Mouse (Mus musculus): ENCODE results near the gene C130050O18Rik. TPM values are rescaled to one million over a fixed set of nuclear protein-coding genes. Genes with fewer than 3 reads are reported as not detected.
A peak's percentile ranks its signal among the peaks of the same experiment; 100 is the strongest.

The C130050O18Rik gene
- polyA plus RNA-seq, 1 experiment from 2014 or later = 0.17 TPM

DNA sequence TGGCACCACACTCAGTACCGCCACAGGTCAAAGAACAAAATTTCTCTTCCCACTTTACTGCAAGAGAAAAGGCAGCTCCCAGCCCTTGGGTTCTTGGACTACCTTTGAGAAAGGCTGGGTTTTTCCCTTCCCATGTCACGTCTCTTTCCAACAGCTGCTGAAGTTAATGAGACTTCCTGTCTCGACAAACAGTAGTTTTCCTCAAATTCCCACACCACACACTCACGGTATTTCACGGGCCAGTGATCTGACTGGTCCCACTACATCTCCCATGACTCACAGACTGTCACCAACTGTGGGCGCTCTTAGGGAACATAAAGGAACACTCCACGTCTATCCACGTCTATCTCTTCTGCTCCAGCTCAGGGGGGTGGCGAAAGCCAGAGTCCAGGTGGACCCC is 20.1 kb downstream of the C130050O18Rik start:
- Histone ChIP-seq H3K27ac (ENCODE audit: low read depth, low read length) (no peak overlapping the region), H3K36me3 (ENCODE audit: control insufficient read depth, insufficient read depth, low read length) (no peaks in the 10 kb centered on the region), H3K4me3 (ENCODE audit: low read depth, low read length) (no peak overlapping the region), H3K9ac (replicated peaks; ENCODE audit: low read depth, low read length) (no peak overlapping the region), H3K9me3 (ENCODE audit: control insufficient read depth, low read length) (no peaks in the 10 kb centered on the region), H3K27me3 (ENCODE audit: control insufficient read depth, insufficient read depth, low read length) (no peaks in the 10 kb centered on the region), H3K4me1 (ENCODE audit: control insufficient read depth, insufficient read depth, low read length) (peaks cover 26% of the 10 kb centered on the region), H3K4me2 (ENCODE audit: low read depth, low read length) (no peak overlapping the region)
- WGBS = 80% methylated on average over 9 of the region's 9 CpGs
- no peak for ATAC-seq (ENCODE audit: low read depth)

DNA sequence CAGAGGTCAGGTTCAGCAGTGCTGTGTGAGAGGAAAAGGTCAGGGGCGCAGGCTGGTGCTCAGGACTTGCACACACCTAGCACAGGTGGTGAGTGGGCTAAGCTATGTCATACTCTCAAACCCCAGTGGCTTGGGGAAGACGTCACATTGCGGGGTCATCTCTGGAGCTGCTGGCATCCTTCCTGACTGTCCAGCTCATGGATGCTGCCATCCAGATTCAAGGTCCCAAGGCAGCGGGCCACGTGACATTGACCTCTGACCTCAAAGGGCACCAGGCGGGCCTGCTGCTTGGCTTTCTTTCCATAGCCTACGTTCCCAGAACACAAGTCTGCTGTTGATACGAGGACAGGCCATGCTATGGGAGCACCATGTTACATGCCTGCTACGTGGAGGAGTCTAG is 21.9 kb downstream of the C130050O18Rik start:
- Histone ChIP-seq H3K27me3 (ENCODE audit: control insufficient read depth, insufficient read depth, low read length) (no peaks in the 10 kb centered on the region), H3K9me3 (ENCODE audit: control insufficient read depth, low read length) (no peaks in the 10 kb centered on the region), H3K9ac (replicated peaks; ENCODE audit: low read depth, low read length) (no peak overlapping the region), H3K4me2 (ENCODE audit: low read depth, low read length) (no peak overlapping the region), H3K27ac (ENCODE audit: low read depth, low read length) (no peak overlapping the region), H3K36me3 (ENCODE audit: control insufficient read depth, insufficient read depth, low read length) (no peaks in the 10 kb centered on the region), H3K4me1 (ENCODE audit: control insufficient read depth, insufficient read depth, low read length) (peaks cover 40% of the 10 kb centered on the region), H3K4me3 (ENCODE audit: low read depth, low read length) (no peak overlapping the region)
- ATAC-seq (ENCODE audit: low read depth) = no peak
- WGBS = 91% methylated on average over 9 of the region's 9 CpGs

DNA sequence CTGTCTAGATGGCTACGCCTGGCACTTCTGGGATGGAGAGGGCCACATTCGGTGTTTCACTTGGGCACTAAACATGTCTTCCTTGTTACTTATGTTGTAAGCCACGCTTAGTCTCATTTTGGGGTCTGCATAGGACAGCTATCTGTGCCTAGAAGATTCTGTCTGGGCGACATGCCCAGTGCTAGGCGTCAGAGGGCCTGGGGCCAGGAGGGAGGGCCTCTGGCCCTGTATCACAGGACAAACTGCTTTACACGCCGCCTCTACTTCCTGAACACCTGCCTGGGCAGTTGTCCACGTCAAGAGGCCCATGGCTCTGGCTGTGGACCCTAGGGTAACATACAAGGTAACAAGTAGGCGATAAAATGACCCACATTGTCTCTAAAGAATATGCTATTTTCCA is 22.9 kb downstream of the C130050O18Rik start:
- WGBS = 78% methylated on average over 9 of the region's 9 CpGs
- Histone ChIP-seq H3K4me1 (ENCODE audit: control insufficient read depth, insufficient read depth, low read length) (peaks cover 42% of the 10 kb centered on the region), H3K9ac (replicated peaks; ENCODE audit: low read depth, low read length) (no peak overlapping the region), H3K36me3 (ENCODE audit: control insufficient read depth, insufficient read depth, low read length) (no peaks in the 10 kb centered on the region), H3K4me2 (ENCODE audit: low read depth, low read length) (no peak overlapping the region), H3K27me3 (ENCODE audit: control insufficient read depth, insufficient read depth, low read length) (no peaks in the 10 kb centered on the region), H3K4me3 (ENCODE audit: low read depth, low read length) (no peak overlapping the region), H3K27ac (ENCODE audit: low read depth, low read length) (no peak overlapping the region), H3K9me3 (ENCODE audit: control insufficient read depth, low read length) (no peaks in the 10 kb centered on the region)
- no peak for ATAC-seq (ENCODE audit: low read depth)

DNA sequence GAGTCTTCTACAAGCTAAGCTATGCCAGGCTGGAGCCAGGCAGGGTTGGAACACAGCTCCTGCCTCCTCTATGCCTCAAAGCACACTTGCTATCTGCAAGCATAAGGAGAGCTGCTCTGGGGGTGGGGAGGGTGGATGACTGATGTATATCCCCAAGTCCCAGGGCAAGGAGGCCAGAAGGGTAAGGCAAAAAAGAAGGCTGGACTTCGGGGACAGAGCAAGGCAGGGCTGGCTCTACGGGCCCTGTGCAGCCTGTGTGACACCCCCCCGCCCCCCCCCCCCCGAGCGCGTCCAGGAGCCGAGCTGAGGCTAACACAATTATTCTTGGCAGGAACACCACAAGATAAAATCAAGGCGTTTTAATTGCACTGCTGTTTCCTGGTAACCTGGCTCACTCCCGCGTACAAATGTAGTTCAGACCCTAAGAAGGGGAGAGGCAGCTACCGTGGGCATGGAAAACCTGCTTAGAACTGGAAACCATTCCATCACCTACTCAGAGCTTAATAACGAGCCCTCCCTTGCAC is 24.8 kb downstream of the C130050O18Rik start:
- peak overlapping the region; percentile 52 for H3K27ac ChIP-seq (ENCODE audit: low read depth, low read length)
- H3K27me3 ChIP-seq (ENCODE audit: control insufficient read depth, insufficient read depth, low read length) = no peaks in the 10 kb centered on the region
- no peak overlapping the region for H3K4me2 ChIP-seq (ENCODE audit: low read depth, low read length)
- H3K9me3 ChIP-seq (ENCODE audit: control insufficient read depth, low read length) = no peaks in the 10 kb centered on the region
- no peak for ATAC-seq (ENCODE audit: low read depth)
- H3K4me1 ChIP-seq (ENCODE audit: control insufficient read depth, insufficient read depth, low read length) = peaks cover 49% of the 10 kb centered on the region
- H3K9ac ChIP-seq (replicated peaks; ENCODE audit: low read depth, low read length) = no peak overlapping the region
- no peak overlapping the region for H3K4me3 ChIP-seq (ENCODE audit: low read depth, low read length)
- WGBS = 22% methylated on average over 11 of the region's 12 CpGs
- no peaks in the 10 kb centered on the region for H3K36me3 ChIP-seq (ENCODE audit: control insufficient read depth, insufficient read depth, low read length)

- ATAC-seq (ENCODE audit: low read depth) = no peak
- H3K4me1 ChIP-seq (ENCODE audit: control insufficient read depth, insufficient read depth, low read length) = peaks cover 56% of the 10 kb centered on the region
- no peaks in the 10 kb centered on the region for H3K36me3 ChIP-seq (ENCODE audit: control insufficient read depth, insufficient read depth, low read length)
- 45% methylated on average over 6 of the region's 6 CpGs for WGBS
- H3K27me3 ChIP-seq (ENCODE audit: control insufficient read depth, insufficient read depth, low read length) = no peaks in the 10 kb centered on the region
- no peak overlapping the region for H3K4me3 ChIP-seq (ENCODE audit: low read depth, low read length)
- H3K27ac ChIP-seq (ENCODE audit: low read depth, low read length) = 0 out of 2 replicates have a peak overlapping the region, but pooled peaks have one; percentile 46
- H3K4me2 ChIP-seq (ENCODE audit: low read depth, low read length) = no peak overlapping the region
- no peaks in the 10 kb centered on the region for H3K9me3 ChIP-seq (ENCODE audit: control insufficient read depth, low read length)
- no peak overlapping the region for H3K9ac ChIP-seq (replicated peaks; ENCODE audit: low read depth, low read length)
Measured at GRCm38 (mm10) chr5:139432333-139432732, 27.3 kb downstream of the C130050O18Rik start.

GRCm38 (mm10) chr5:139432747-139433508 is 27.8 kb downstream of the C130050O18Rik start:
- Histone ChIP-seq H3K4me1 (ENCODE audit: control insufficient read depth, insufficient read depth, low read length) (peaks cover 55% of the 10 kb centered on the region), H3K4me3 (ENCODE audit: low read depth, low read length) (no peak overlapping the region), H3K27me3 (ENCODE audit: control insufficient read depth, insufficient read depth, low read length) (no peaks in the 10 kb centered on the region), H3K9me3 (ENCODE audit: control insufficient read depth, low read length) (no peaks in the 10 kb centered on the region), H3K36me3 (ENCODE audit: control insufficient read depth, insufficient read depth, low read length) (no peaks in the 10 kb centered on the region), H3K9ac (replicated peaks; ENCODE audit: low read depth, low read length) (no peak overlapping the region), H3K27ac (ENCODE audit: low read depth, low read length) (no peak overlapping the region), H3K4me2 (ENCODE audit: low read depth, low read length) (no peak overlapping the region)
- 52% methylated on average over 7 of the region's 7 CpGs for WGBS
- ATAC-seq (ENCODE audit: low read depth) = no peak

GRCm38 (mm10) chr5:139433842-139434568 is 28.9 kb downstream of the C130050O18Rik start:
- 73% methylated on average over 9 of the region's 9 CpGs for WGBS
- Histone ChIP-seq H3K36me3 (ENCODE audit: control insufficient read depth, insufficient read depth, low read length) (no peaks in the 10 kb centered on the region), H3K4me2 (ENCODE audit: low read depth, low read length) (no peak overlapping the region), H3K27me3 (ENCODE audit: control insufficient read depth, insufficient read depth, low read length) (no peaks in the 10 kb centered on the region), H3K4me3 (ENCODE audit: low read depth, low read length) (no peak overlapping the region), H3K4me1 (ENCODE audit: control insufficient read depth, insufficient read depth, low read length) (peaks cover 54% of the 10 kb centered on the region), H3K27ac (ENCODE audit: low read depth, low read length) (no peak overlapping the region), H3K9ac (replicated peaks; ENCODE audit: low read depth, low read length) (no peak overlapping the region), H3K9me3 (ENCODE audit: control insufficient read depth, low read length) (no peaks in the 10 kb centered on the region)
- ATAC-seq (ENCODE audit: low read depth) = no peak

DNA sequence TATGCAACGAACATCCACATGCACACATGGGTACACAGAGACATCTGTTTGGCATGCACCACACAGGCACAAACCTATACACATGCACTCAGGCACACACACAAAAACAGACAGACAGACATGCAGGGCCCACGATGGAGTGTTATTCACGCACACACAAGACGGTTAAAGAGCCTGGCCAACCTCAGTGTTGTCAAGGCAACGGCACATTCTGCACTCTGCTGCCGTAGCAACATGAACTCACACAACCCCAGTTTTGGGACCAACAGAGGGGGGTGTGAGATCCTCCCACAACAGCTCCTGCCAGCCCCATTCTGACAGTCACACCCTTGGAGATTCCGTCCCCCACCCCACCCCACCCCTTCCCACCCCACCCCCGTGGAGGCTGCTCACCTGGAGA is 29.9 kb downstream of the C130050O18Rik start:
- 20% methylated on average over 8 of the region's 8 CpGs for WGBS
- Histone ChIP-seq H3K27me3 (ENCODE audit: control insufficient read depth, insufficient read depth, low read length) (no peaks in the 10 kb centered on the region), H3K27ac (ENCODE audit: low read depth, low read length) (no peak overlapping the region), H3K9me3 (ENCODE audit: control insufficient read depth, low read length) (no peaks in the 10 kb centered on the region), H3K4me1 (ENCODE audit: control insufficient read depth, insufficient read depth, low read length) (peaks cover 45% of the 10 kb centered on the region), H3K36me3 (ENCODE audit: control insufficient read depth, insufficient read depth, low read length) (no peaks in the 10 kb centered on the region), H3K4me2 (ENCODE audit: low read depth, low read length) (no peak overlapping the region), H3K9ac (replicated peaks; ENCODE audit: low read depth, low read length) (no peak overlapping the region), H3K4me3 (ENCODE audit: low read depth, low read length) (no peak overlapping the region)
- ATAC-seq (ENCODE audit: low read depth) = peak; percentile 62; the same call in 1 of the 2 replicates

DNA sequence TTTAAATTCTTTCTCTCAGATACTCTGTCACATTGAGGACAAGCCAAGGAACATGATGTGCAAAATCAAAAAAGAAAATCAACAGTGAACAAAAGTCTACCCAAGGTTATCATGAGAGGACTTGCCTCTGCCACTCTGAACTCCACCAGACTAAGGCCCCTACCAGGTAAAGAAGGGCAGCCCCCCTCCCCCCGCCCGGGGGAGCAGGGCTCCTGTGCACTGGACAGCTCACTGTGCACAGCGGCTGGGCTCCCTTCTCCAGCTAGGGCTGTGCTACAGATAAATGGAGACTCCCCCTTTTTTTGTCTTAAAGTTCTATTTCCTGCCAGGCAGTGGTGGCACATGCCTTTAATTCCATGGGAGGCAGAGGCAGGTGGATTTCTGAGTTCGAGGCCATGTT is 32.7 kb downstream of the C130050O18Rik start:
- Histone ChIP-seq H3K9ac (replicated peaks; ENCODE audit: low read depth, low read length) (no peak overlapping the region), H3K9me3 (ENCODE audit: control insufficient read depth, low read length) (no peaks in the 10 kb centered on the region), H3K4me2 (ENCODE audit: low read depth, low read length) (no peak overlapping the region), H3K27ac (ENCODE audit: low read depth, low read length) (no peak overlapping the region), H3K4me3 (ENCODE audit: low read depth, low read length) (no peak overlapping the region), H3K36me3 (ENCODE audit: control insufficient read depth, insufficient read depth, low read length) (no peaks in the 10 kb centered on the region), H3K4me1 (ENCODE audit: control insufficient read depth, insufficient read depth, low read length) (peaks cover 25% of the 10 kb centered on the region), H3K27me3 (ENCODE audit: control insufficient read depth, insufficient read depth, low read length) (no peaks in the 10 kb centered on the region)
- WGBS = 94% methylated on average over 4 of the region's 4 CpGs
- ATAC-seq (ENCODE audit: low read depth) = no peak
